18 mouse cellular contexts compared by ENCODE assay signal in genomic region chr5:31686040-31686439, GRCm38 (mm10). TPM values are rescaled to one million over a fixed set of nuclear protein-coding genes. Genes with fewer than 3 reads are reported as not detected.
DNase-seq lines count a peak whose midpoint lies in the region; ATAC-seq lines count a peak whose summit lies in the region.
"Had no signal": no experiment of that assay in that cellular context is flagged by ENCODE, and none has a peak within 500 bp of the region (broad histone marks: within the 10 kb centered on the region; RNA-seq: fewer than 3 reads in every experiment).

No protein-coding gene starts in this region.

- DNase-seq in c-Kit-positive CD71-positive TER-119-negative erythroid progenitor cells, embryonic 14.5 days (ENCODE audit: low read depth) = peak; percentile 74
- DNase-seq in liver, embryonic 11.5 days (ENCODE audit: low spot score) = peak; percentile 38
- peak; percentile 17 to 26 for DNase-seq in spleen, postnatal 36 days (ENCODE audit: low spot score in 2 of 2)
- DNase-seq in hindbrain, embryonic 14.5 days (ENCODE audit: low spot score) = no peak
- DNase-seq: adrenal gland, postnatal 36 days; cerebellum, postnatal 36 days; heart, adult 11 months; kidney, adult 11 months; kidney, postnatal 14 days had no signal

- no peak for ATAC-seq in megakaryocyte, adult 5-6 weeks (ENCODE audit: poor library complexity, severe bottlenecking)
- peak; percentile 99 for ATAC-seq in liver, embryonic 11.5 days (replicated peaks; ENCODE audit: low FRiP score)
- no peak for ATAC-seq in hindbrain, embryonic 14.5 days (ENCODE audit: low FRiP score)
- no peak for ATAC-seq in forebrain, embryonic 13.5 days
- ATAC-seq in CD4-positive, CD25-positive, alpha-beta regulatory T cell, adult 4 months = no peak
- ATAC-seq: midbrain, embryonic 13.5 days had no signal

- peak overlapping the region; percentile 50 for H3K4me2 ChIP-seq in liver, embryonic 11.5 days
- no peak overlapping the region for H3K4me2 ChIP-seq in hindbrain, embryonic 14.5 days (replicated peaks)
- no peak overlapping the region for H3K4me2 ChIP-seq in forebrain, embryonic 13.5 days
- H3K4me2 ChIP-seq: embryonic facial prominence, embryonic 12.5 days; forebrain, embryonic 12.5 days; limb, embryonic 15.5 days; midbrain, embryonic 13.5 days had no signal

- H3K36me3 ChIP-seq in megakaryocyte, embryonic 14.5 days (replicated peaks; ENCODE audit: low read length) = peaks cover 25% of the 10 kb centered on the region
- no peaks in the 10 kb centered on the region for H3K36me3 ChIP-seq in liver, embryonic 11.5 days (ENCODE audit: control insufficient read depth, insufficient read depth, low read length)
- no peaks in the 10 kb centered on the region for H3K36me3 ChIP-seq in hindbrain, embryonic 14.5 days (replicated peaks; ENCODE audit: control insufficient read depth, insufficient read depth)
- no peaks in the 10 kb centered on the region for H3K36me3 ChIP-seq in forebrain, embryonic 13.5 days (ENCODE audit: poor library complexity, severe bottlenecking)
- H3K36me3 ChIP-seq: embryonic facial prominence, embryonic 12.5 days; forebrain, embryonic 12.5 days; limb, embryonic 15.5 days; midbrain, embryonic 13.5 days had no signal

- H3K27me3 ChIP-seq in megakaryocyte, embryonic 14.5 days (replicated peaks) = no peaks in the 10 kb centered on the region
- H3K27me3 ChIP-seq in liver, embryonic 11.5 days (replicated peaks; ENCODE audit: control insufficient read depth, insufficient read depth, low read length) = no peaks in the 10 kb centered on the region
- no peaks in the 10 kb centered on the region for H3K27me3 ChIP-seq in hindbrain, embryonic 14.5 days (ENCODE audit: control insufficient read depth, insufficient read depth, low read length)
- H3K27me3 ChIP-seq in forebrain, embryonic 13.5 days = no peaks in the 10 kb centered on the region
- H3K27me3 ChIP-seq: embryonic facial prominence, embryonic 12.5 days; forebrain, embryonic 12.5 days; limb, embryonic 15.5 days; midbrain, embryonic 13.5 days had no signal

- H3K27ac ChIP-seq in liver, embryonic 11.5 days (ENCODE audit: low read depth, low read length) = peak overlapping the region; percentile 66
- H3K27ac ChIP-seq in hindbrain, embryonic 14.5 days = no peak overlapping the region
- H3K27ac ChIP-seq in forebrain, embryonic 13.5 days = no peak overlapping the region
- H3K27ac ChIP-seq: embryonic facial prominence, embryonic 12.5 days; forebrain, embryonic 12.5 days; limb, embryonic 15.5 days; midbrain, embryonic 13.5 days had no signal

- H3K9me3 ChIP-seq in megakaryocyte, embryonic 14.5 days = no peaks in the 10 kb centered on the region
- no peaks in the 10 kb centered on the region for H3K9me3 ChIP-seq in liver, embryonic 11.5 days (ENCODE audit: control insufficient read depth, low read length)
- no peaks in the 10 kb centered on the region for H3K9me3 ChIP-seq in hindbrain, embryonic 14.5 days (ENCODE audit: control insufficient read depth, low read length)
- no peaks in the 10 kb centered on the region for H3K9me3 ChIP-seq in forebrain, embryonic 13.5 days (replicated peaks)
- H3K9me3 ChIP-seq: embryonic facial prominence, embryonic 12.5 days; forebrain, embryonic 12.5 days; limb, embryonic 15.5 days; midbrain, embryonic 13.5 days had no signal

- 33% methylated on average over 2 of the region's 2 CpGs for WGBS in liver, embryonic 11.5 days
- 66% methylated on average over 2 of the region's 2 CpGs for WGBS in hindbrain, embryonic 14.5 days
- 36% methylated on average over 2 of the region's 2 CpGs for WGBS in forebrain, embryonic 13.5 days

- no peak overlapping the region for H3K9ac ChIP-seq in liver, embryonic 11.5 days (ENCODE audit: low read depth, low read length)
- no peak overlapping the region for H3K9ac ChIP-seq in hindbrain, embryonic 14.5 days
- no peak overlapping the region for H3K9ac ChIP-seq in forebrain, embryonic 13.5 days
- H3K9ac ChIP-seq: embryonic facial prominence, embryonic 12.5 days; forebrain, embryonic 12.5 days; limb, embryonic 15.5 days; midbrain, embryonic 13.5 days had no signal

- peaks cover 48% of the 10 kb centered on the region for H3K4me1 ChIP-seq in megakaryocyte, embryonic 14.5 days
- H3K4me1 ChIP-seq in liver, embryonic 11.5 days (replicated peaks; ENCODE audit: control insufficient read depth, insufficient read depth, low read length) = peaks cover 6% of the 10 kb centered on the region
- H3K4me1 ChIP-seq in hindbrain, embryonic 14.5 days (replicated peaks; ENCODE audit: control insufficient read depth, insufficient read depth, low read length) = no peaks in the 10 kb centered on the region
- no peaks in the 10 kb centered on the region for H3K4me1 ChIP-seq in forebrain, embryonic 13.5 days
- H3K4me1 ChIP-seq: embryonic facial prominence, embryonic 12.5 days; forebrain, embryonic 12.5 days; limb, embryonic 15.5 days; midbrain, embryonic 13.5 days had no signal

- peak overlapping the region; percentile 64 for H3K4me3 ChIP-seq in megakaryocyte, embryonic 14.5 days (replicated peaks)
- no peak overlapping the region for H3K4me3 ChIP-seq in liver, embryonic 11.5 days (ENCODE audit: low read depth, low read length)
- no peak overlapping the region for H3K4me3 ChIP-seq in hindbrain, embryonic 14.5 days (replicated peaks; ENCODE audit: low read length)
- no peak overlapping the region for H3K4me3 ChIP-seq in forebrain, embryonic 13.5 days
- H3K4me3 ChIP-seq: embryonic facial prominence, embryonic 12.5 days; forebrain, embryonic 12.5 days; limb, embryonic 15.5 days; midbrain, embryonic 13.5 days; myocyte had no signal

RNA-seq across cellular contexts. Expression of gene Rbks, which starts 11.4 kb away (rescaled TPM):
- polyA plus RNA-seq in megakaryocyte, embryonic 14.5 days (2012; ENCODE audit: insufficient read depth, low replicate concordance) = 7.9 TPM in 1 of 2 replicates, not detected in the other
- total RNA-seq in megakaryocyte, adult 5-6 weeks (2015) = 52.2 and 60.9 TPM in 2 replicates
- 31.0 and 37.4 TPM in 2 replicates for total RNA-seq in megakaryocyte, adult 5-6 weeks (2017)
- polyA plus RNA-seq in liver, embryonic 11.5 days (2014; fragmentation: Nextera tagmentation; extraction: Ambion mirVana) = 24.6 and 24.8 TPM in 2 replicates
- polyA plus RNA-seq in hindbrain, embryonic 14.5 days (2014; fragmentation: Nextera tagmentation; extraction: Ambion mirVana) = 2.3 and 2.6 TPM in 2 replicates
- polyA plus RNA-seq in forebrain, embryonic 13.5 days (2015; fragmentation: Nextera tagmentation; extraction: Ambion mirVana) = 2.1 and 2.5 TPM in 2 replicates
- 10 to 100 TPM; 18.7 to 19.4 TPM for polyA plus RNA-seq in CD4-positive, CD25-positive, alpha-beta regulatory T cell, adult 4 months (2017; shearing (Covaris generic))

RNA-seq across cellular contexts. Expression of gene Babam2, which starts 11.4 kb away (rescaled TPM):
- polyA plus RNA-seq in megakaryocyte, embryonic 14.5 days (2012; ENCODE audit: insufficient read depth, low replicate concordance) = 87.2 and 163 TPM in 2 replicates
- 106 and 112 TPM in 2 replicates for total RNA-seq in megakaryocyte, adult 5-6 weeks (2015)
- 41.2 and 55.3 TPM in 2 replicates for total RNA-seq in megakaryocyte, adult 5-6 weeks (2017)
- 46.2 and 47.4 TPM in 2 replicates for polyA plus RNA-seq in liver, embryonic 11.5 days (2014; fragmentation: Nextera tagmentation; extraction: Ambion mirVana)
- polyA plus RNA-seq in hindbrain, embryonic 14.5 days (2014; fragmentation: Nextera tagmentation; extraction: Ambion mirVana) = 33.2 and 39.8 TPM in 2 replicates
- 53.5 and 54.6 TPM in 2 replicates for polyA plus RNA-seq in forebrain, embryonic 13.5 days (2015; fragmentation: Nextera tagmentation; extraction: Ambion mirVana)
- 100 to 1,000 TPM; 104 to 119 TPM for polyA plus RNA-seq in CD4-positive, CD25-positive, alpha-beta regulatory T cell, adult 4 months (2017; shearing (Covaris generic))
